In the genomic region with DNA sequence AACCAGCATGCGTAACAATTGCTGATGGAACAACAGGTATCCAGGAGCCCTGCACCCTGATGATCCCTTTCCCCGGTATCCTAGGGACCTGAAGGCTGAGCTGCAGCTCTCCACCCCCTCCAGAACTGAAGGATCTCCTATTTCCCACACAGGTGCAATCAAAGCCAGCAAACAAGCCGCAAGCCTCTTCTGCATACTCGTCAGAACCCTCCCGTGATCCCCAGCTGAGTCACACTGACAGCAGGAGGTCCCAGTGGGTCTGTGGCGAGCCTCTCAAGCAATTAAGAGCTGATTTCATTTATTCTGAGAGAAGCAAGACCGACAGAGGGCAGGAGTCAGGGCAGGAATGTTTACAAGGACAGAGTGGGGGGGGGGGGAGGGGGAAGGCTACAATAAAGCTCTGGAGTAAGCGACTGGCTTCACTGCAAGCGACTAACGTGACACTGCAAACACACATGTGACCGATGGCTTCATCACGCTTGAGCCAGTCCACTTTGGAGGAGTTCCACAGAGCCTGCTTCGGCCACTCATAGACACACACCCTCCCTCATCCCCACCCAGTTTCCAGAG, we compare ENCODE assay signal across 9 mouse cellular contexts. TPM values are rescaled to one million over a fixed set of nuclear protein-coding genes. Genes with fewer than 3 reads are reported as not detected.
DNase-seq lines count a peak whose midpoint lies in the region; ATAC-seq lines count a peak whose summit lies in the region.
"Had no signal": no experiment of that assay in that cellular context is flagged by ENCODE, and none has a peak within 500 bp of the region (broad histone marks: within the 10 kb centered on the region; RNA-seq: fewer than 3 reads in every experiment).

No protein-coding gene starts in this region.

- 9% methylated on average over 13 of the region's 13 CpGs for WGBS in forebrain, embryonic 12.5 days
- 3% methylated on average over 13 of the region's 13 CpGs for WGBS in intestine, embryonic 14.5 days
- WGBS in liver, embryonic 15.5 days (ENCODE audit: insufficient replicate concordance), result 21% methylated on average over 13 of the region's 13 CpGs

- peak overlapping the region; percentile 11; the same call in 1 of the 2 replicates for H3K4me3 ChIP-seq in forebrain, embryonic 12.5 days (replicated peaks)
- H3K4me3 ChIP-seq in intestine, embryonic 14.5 days (ENCODE audit: low read depth, low read length), result no peak overlapping the region
- H3K4me3 ChIP-seq in liver, embryonic 15.5 days (replicated peaks), result no peak overlapping the region
- H3K4me3 ChIP-seq: megakaryocyte, embryonic 14.5 days had no signal

- H3K9me3 ChIP-seq in forebrain, embryonic 12.5 days, result no peaks in the 10 kb centered on the region
- H3K9me3 ChIP-seq in intestine, embryonic 14.5 days (ENCODE audit: control insufficient read depth, low read length), result no peaks in the 10 kb centered on the region
- H3K9me3 ChIP-seq in liver, embryonic 15.5 days (replicated peaks), result no peaks in the 10 kb centered on the region
- H3K9me3 ChIP-seq: megakaryocyte, embryonic 14.5 days had no signal

- H3K9ac ChIP-seq in forebrain, embryonic 12.5 days, result 0 out of 2 replicates have a peak overlapping the region, but pooled peaks have one; percentile 33
- H3K9ac ChIP-seq in intestine, embryonic 14.5 days (ENCODE audit: low read length), result no peak overlapping the region
- no peak overlapping the region for H3K9ac ChIP-seq in liver, embryonic 15.5 days

- no peak overlapping the region for H3K27ac ChIP-seq in forebrain, embryonic 12.5 days
- no peak overlapping the region for H3K27ac ChIP-seq in intestine, embryonic 14.5 days (ENCODE audit: low read depth)
- 0 out of 2 replicates have a peak overlapping the region, but pooled peaks have one; percentile 6 for H3K27ac ChIP-seq in liver, embryonic 15.5 days (replicated peaks)

- 0 out of 2 replicates have a peak, but pooled peaks cover 2% of the 10 kb centered on the region for H3K27me3 ChIP-seq in forebrain, embryonic 12.5 days
- no peaks in the 10 kb centered on the region for H3K27me3 ChIP-seq in intestine, embryonic 14.5 days (replicated peaks; ENCODE audit: control insufficient read depth, insufficient read depth, low read length)
- H3K27me3 ChIP-seq in liver, embryonic 15.5 days, result no peaks in the 10 kb centered on the region
- H3K27me3 ChIP-seq: megakaryocyte, embryonic 14.5 days had no signal

- H3K4me2 ChIP-seq in forebrain, embryonic 12.5 days, result peak overlapping the region; percentile 47
- peak overlapping the region; percentile 25 for H3K4me2 ChIP-seq in intestine, embryonic 14.5 days (ENCODE audit: low read length)
- peak overlapping the region; percentile 23; the same call in 1 of the 2 replicates for H3K4me2 ChIP-seq in liver, embryonic 15.5 days

- peak; percentile 29 for DNase-seq in gastrocnemius, adult 18-20 months (ENCODE audit: low spot score)
- DNase-seq in gastrocnemius, postnatal 4 days (ENCODE audit: low spot score in 2 of 2), result no peak
- DNase-seq in intestine, embryonic 14.5 days (ENCODE audit: low spot score), result peak; percentile 66
- DNase-seq in retina, adult 2 months (ENCODE audit: low read depth, low spot score), result peak; percentile 23

- H3K4me1 ChIP-seq in forebrain, embryonic 12.5 days, result peaks cover 14% of the 10 kb centered on the region
- H3K4me1 ChIP-seq in intestine, embryonic 14.5 days (replicated peaks; ENCODE audit: control insufficient read depth, insufficient read depth, low read length), result peaks cover 8% of the 10 kb centered on the region
- 0 out of 2 replicates have a peak, but pooled peaks cover 2% of the 10 kb centered on the region for H3K4me1 ChIP-seq in liver, embryonic 15.5 days (replicated peaks)
- H3K4me1 ChIP-seq: megakaryocyte, embryonic 14.5 days had no signal

- peak; percentile 83 for ATAC-seq in forebrain, embryonic 12.5 days (ENCODE audit: low FRiP score)
- ATAC-seq in intestine, embryonic 14.5 days (replicated peaks; ENCODE audit: low FRiP score, low TSS enrichment, low read depth), result peak; percentile 72
- peak; percentile 65 for ATAC-seq in liver, embryonic 15.5 days (ENCODE audit: insufficient read depth)
- no peak for ATAC-seq in frontal cortex, adult (ENCODE audit: low TSS enrichment)
- no peak for ATAC-seq in megakaryocyte progenitor cell, adult 5-6 weeks (replicated peaks; ENCODE audit: poor library complexity)

- H3K36me3 ChIP-seq in forebrain, embryonic 12.5 days (replicated peaks), result no peaks in the 10 kb centered on the region
- H3K36me3 ChIP-seq in intestine, embryonic 14.5 days (ENCODE audit: control insufficient read depth, insufficient read depth, low read length), result no peaks in the 10 kb centered on the region
- H3K36me3 ChIP-seq in liver, embryonic 15.5 days (replicated peaks), result no peaks in the 10 kb centered on the region

RNA-seq across cellular contexts. Expression of a gene that starts 29.1 kb away (rescaled TPM):
- 10 to 100 TPM; 49.9 to 54.3 TPM for total RNA-seq in gastrocnemius, adult 18-20 months (2021)
- 10 to 100 TPM; 33.4 to 36.6 TPM for total RNA-seq in gastrocnemius, postnatal 4 days (2021)
- polyA plus RNA-seq in forebrain, embryonic 12.5 days (2016; fragmentation: Nextera tagmentation; extraction: Ambion mirVana), result 2.0 and 3.0 TPM in 2 replicates
- 9.6 and 12.4 TPM in 2 replicates for polyA plus RNA-seq in intestine, embryonic 14.5 days (2014; fragmentation: Nextera tagmentation; extraction: Ambion mirVana)
- 7.6 and 8.1 TPM in 2 replicates for polyA plus RNA-seq in liver, embryonic 15.5 days (2015; fragmentation: Nextera tagmentation; extraction: Ambion mirVana)
- 1.3 TPM in 2 replicates for total RNA-seq in megakaryocyte progenitor cell, adult 5-6 weeks (2015)
- 1.6 and 2.5 TPM in 2 replicates for total RNA-seq in megakaryocyte progenitor cell, adult 5-6 weeks (2017)

Comparison
In these comparisons a context has a peak if more than half of its experiments do, and no peak if none do; other contexts are left out.
1. DNase-seq: peak in gastrocnemius, adult 18-20 months (single experiment), intestine, embryonic 14.5 days (single experiment) and retina, adult 2 months (single experiment); none in gastrocnemius, postnatal 4 days (0 of 2).
2. ATAC-seq: peak in forebrain, embryonic 12.5 days (single experiment), intestine, embryonic 14.5 days (single experiment) and liver, embryonic 15.5 days (single experiment); none in frontal cortex, adult (single experiment) and megakaryocyte progenitor cell, adult 5-6 weeks (single experiment).
3. RNA of a gene that starts 29.1 kb away (total RNA-seq): 49.9 to 54.3 TPM in gastrocnemius, adult 18-20 months and 33.4 to 36.6 TPM in gastrocnemius, postnatal 4 days; 1.3 to 2.5 TPM in megakaryocyte progenitor cell, adult 5-6 weeks; every median in the first group is over 4 times any median in the second.
4. Peak in every context shown above with its lines, with median percentiles within 50 percentile points of each other: H3K4me2 ChIP-seq.